Mouse (Mus musculus): Measurements from ENCODE around the gene Khdc3. TPM values are rescaled to one million over a fixed set of nuclear protein-coding genes. Genes with fewer than 3 reads are reported as not detected.

The Khdc3 gene
- polyA plus RNA-seq, 1 experiment, result 2.3 TPM

- Histone ChIP-seq H3K36me3 (ENCODE audit: control insufficient read depth, insufficient read depth, low read length, poor library complexity, severe bottlenecking) (peaks cover 63% of the 10 kb centered on the region), H3K9me3 (replicated peaks; ENCODE audit: control insufficient read depth, insufficient read depth, low read length, poor library complexity, severe bottlenecking) (no peaks in the 10 kb centered on the region), H3K4me1 (ENCODE audit: control insufficient read depth, insufficient read depth, low read length) (no peaks in the 10 kb centered on the region), H3K27ac (ENCODE audit: insufficient read depth, low read length) (no peak overlapping the region), H3K27me3 (ENCODE audit: control insufficient read depth, insufficient read depth, low read length, poor library complexity, severe bottlenecking) (no peaks in the 10 kb centered on the region), H3K4me3 (ENCODE audit: low read depth, low read length) (no peak overlapping the region), H3K9ac (ENCODE audit: low read depth, poor library complexity, severe bottlenecking) (no peak overlapping the region)
- TF ChIP-seq CTCF (IDR thresholded peaks at IDR 0.05; ENCODE audit: low read depth, low read length), result peak; percentile 48
- no peak for TF ChIP-seq EP300 (IDR thresholded peaks at IDR 0.05; ENCODE audit: insufficient read depth, low read depth, low read length)
- TF ChIP-seq POLR2A (IDR thresholded peaks at IDR 0.05; ENCODE audit: insufficient read depth, low read length), result no peak
These were observed 20.1 kb downstream of the Khdc3 start for GRCm38 (mm10) chr9:73121735-73122134.

DNA sequence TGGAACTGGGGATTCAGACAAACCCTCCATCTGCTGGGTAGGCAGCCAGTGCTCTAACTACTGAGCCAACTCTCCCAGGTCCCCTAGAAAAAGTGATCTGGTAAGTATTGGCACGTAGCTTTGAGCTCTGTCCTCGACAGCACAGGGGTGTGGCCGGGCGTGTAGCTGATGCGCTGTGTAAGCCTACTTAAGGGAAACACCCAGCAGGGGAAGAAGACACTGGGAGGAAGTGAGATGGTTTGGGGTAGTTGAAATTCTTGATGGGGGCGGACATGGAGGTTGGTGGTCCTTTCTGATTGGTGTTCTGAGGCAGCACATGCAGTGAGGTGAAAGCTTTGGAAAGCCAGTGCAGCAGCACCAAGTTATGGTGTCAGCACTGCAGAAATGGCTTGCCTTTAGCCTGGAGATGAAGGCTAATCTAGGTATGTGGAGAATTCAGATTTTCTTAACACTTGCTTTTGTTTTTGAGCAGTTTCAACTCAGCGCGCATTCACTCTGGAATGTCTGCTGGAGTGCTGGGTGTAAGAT lies 23.5 kb downstream of the Khdc3 start:
- peaks cover 56% of the 10 kb centered on the region for H3K36me3 ChIP-seq (ENCODE audit: control insufficient read depth, insufficient read depth, low read length, poor library complexity, severe bottlenecking)
- no peaks in the 10 kb centered on the region for H3K9me3 ChIP-seq (replicated peaks; ENCODE audit: control insufficient read depth, insufficient read depth, low read length, poor library complexity, severe bottlenecking)
- no peak overlapping the region for H3K27ac ChIP-seq (ENCODE audit: insufficient read depth, low read length)
- TF ChIP-seq POLR2A (IDR thresholded peaks at IDR 0.05; ENCODE audit: insufficient read depth, low read length) (no peak), EP300 (IDR thresholded peaks at IDR 0.05; ENCODE audit: insufficient read depth, low read depth, low read length) (no peak), CTCF (IDR thresholded peaks at IDR 0.05; ENCODE audit: low read depth, low read length) (no peak)
- H3K4me3 ChIP-seq (ENCODE audit: low read depth, low read length), result no peak overlapping the region
- no peaks in the 10 kb centered on the region for H3K4me1 ChIP-seq (ENCODE audit: control insufficient read depth, insufficient read depth, low read length)
- no peak overlapping the region for H3K9ac ChIP-seq (ENCODE audit: low read depth, poor library complexity, severe bottlenecking)
- H3K27me3 ChIP-seq (ENCODE audit: control insufficient read depth, insufficient read depth, low read length, poor library complexity, severe bottlenecking), result no peaks in the 10 kb centered on the region

DNA sequence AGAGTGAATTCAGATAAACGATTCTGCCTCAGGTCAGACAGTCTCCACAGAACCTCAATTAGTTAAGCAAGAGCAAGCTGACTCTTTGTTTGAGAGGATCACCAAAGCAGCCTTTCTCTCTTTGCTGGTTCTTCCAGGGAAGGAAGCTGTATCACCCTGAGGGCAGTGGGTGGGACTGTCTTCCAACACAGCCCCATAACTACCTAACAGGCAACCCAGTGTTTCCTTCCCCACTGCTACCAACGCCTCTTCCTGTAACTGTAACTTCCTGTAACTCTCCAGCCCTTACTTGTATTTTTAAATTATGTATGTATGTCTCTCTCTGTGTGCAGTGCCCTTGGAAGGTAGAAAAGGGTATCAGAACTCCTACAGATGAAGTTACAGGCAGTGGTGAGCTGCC lies 25.8 kb downstream of the Khdc3 start:
- H3K27me3 ChIP-seq (ENCODE audit: control insufficient read depth, insufficient read depth, low read length, poor library complexity, severe bottlenecking), result no peaks in the 10 kb centered on the region
- no peak overlapping the region for H3K4me3 ChIP-seq (ENCODE audit: low read depth, low read length)
- H3K27ac ChIP-seq (ENCODE audit: insufficient read depth, low read length), result no peak overlapping the region
- H3K4me1 ChIP-seq (ENCODE audit: control insufficient read depth, insufficient read depth, low read length), result no peaks in the 10 kb centered on the region
- H3K9me3 ChIP-seq (replicated peaks; ENCODE audit: control insufficient read depth, insufficient read depth, low read length, poor library complexity, severe bottlenecking), result no peaks in the 10 kb centered on the region
- TF ChIP-seq CTCF (IDR thresholded peaks at IDR 0.05; ENCODE audit: low read depth, low read length), result no peak
- TF ChIP-seq POLR2A (IDR thresholded peaks at IDR 0.05; ENCODE audit: insufficient read depth, low read length), result no peak
- no peak for TF ChIP-seq EP300 (IDR thresholded peaks at IDR 0.05; ENCODE audit: insufficient read depth, low read depth, low read length)
- peaks cover 37% of the 10 kb centered on the region for H3K36me3 ChIP-seq (ENCODE audit: control insufficient read depth, insufficient read depth, low read length, poor library complexity, severe bottlenecking)
- no peak overlapping the region for H3K9ac ChIP-seq (ENCODE audit: low read depth, poor library complexity, severe bottlenecking)

DNA sequence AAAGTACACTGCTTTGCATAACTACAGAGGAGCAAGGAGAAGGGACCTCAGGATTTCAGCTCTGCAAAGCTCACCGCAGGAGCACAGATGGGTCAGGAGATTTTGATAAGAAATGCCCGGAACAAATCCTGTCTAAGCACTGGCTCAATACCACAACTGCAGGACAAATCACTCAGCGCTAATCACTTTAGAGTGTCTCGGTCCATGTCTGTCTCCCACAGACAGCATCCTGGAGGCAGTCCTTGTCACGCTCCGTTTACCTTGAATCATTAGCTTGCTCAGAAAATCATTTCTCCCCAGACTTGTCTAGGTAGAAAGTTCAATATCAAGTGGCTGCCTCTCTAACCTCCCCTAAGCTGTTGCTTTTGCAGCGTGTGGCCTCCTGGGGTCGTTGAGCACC lies 28.2 kb downstream of the Khdc3 start:
- Histone ChIP-seq H3K27me3 (ENCODE audit: control insufficient read depth, insufficient read depth, low read length, poor library complexity, severe bottlenecking) (no peaks in the 10 kb centered on the region), H3K4me3 (ENCODE audit: low read depth, low read length) (no peak overlapping the region), H3K4me1 (ENCODE audit: control insufficient read depth, insufficient read depth, low read length) (no peaks in the 10 kb centered on the region), H3K9me3 (replicated peaks; ENCODE audit: control insufficient read depth, insufficient read depth, low read length, poor library complexity, severe bottlenecking) (no peaks in the 10 kb centered on the region), H3K36me3 (ENCODE audit: control insufficient read depth, insufficient read depth, low read length, poor library complexity, severe bottlenecking) (peaks cover 24% of the 10 kb centered on the region), H3K9ac (ENCODE audit: low read depth, poor library complexity, severe bottlenecking) (no peak overlapping the region), H3K27ac (ENCODE audit: insufficient read depth, low read length) (no peak overlapping the region)
- TF ChIP-seq POLR2A (IDR thresholded peaks at IDR 0.05; ENCODE audit: insufficient read depth, low read length) (no peak), CTCF (IDR thresholded peaks at IDR 0.05; ENCODE audit: low read depth, low read length) (no peak), EP300 (IDR thresholded peaks at IDR 0.05; ENCODE audit: insufficient read depth, low read depth, low read length) (no peak)

DNA sequence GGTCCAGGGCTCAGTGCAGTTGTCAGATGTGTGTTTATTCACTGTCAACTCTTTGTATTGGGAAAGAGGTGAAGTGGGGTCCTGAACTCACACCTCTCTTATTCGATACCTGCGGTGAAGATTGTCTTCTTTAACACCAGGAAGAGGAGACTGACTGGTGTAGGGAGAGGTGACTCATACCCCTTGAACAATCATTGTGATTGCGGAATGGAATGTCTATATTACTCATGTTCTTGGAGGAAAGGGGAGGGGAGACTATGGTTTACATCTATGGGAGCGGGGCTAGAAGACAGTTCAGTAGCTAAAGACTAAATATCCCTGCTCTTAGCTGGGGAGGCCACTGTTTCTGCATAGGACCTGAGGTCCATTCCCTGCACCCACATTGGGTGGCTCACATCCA lies 28.9 kb downstream of the Khdc3 start:
- H3K27me3 ChIP-seq (ENCODE audit: control insufficient read depth, insufficient read depth, low read length, poor library complexity, severe bottlenecking), result no peaks in the 10 kb centered on the region
- H3K4me3 ChIP-seq (ENCODE audit: low read depth, low read length), result no peak overlapping the region
- no peaks in the 10 kb centered on the region for H3K9me3 ChIP-seq (replicated peaks; ENCODE audit: control insufficient read depth, insufficient read depth, low read length, poor library complexity, severe bottlenecking)
- no peaks in the 10 kb centered on the region for H3K4me1 ChIP-seq (ENCODE audit: control insufficient read depth, insufficient read depth, low read length)
- peaks cover 20% of the 10 kb centered on the region for H3K36me3 ChIP-seq (ENCODE audit: control insufficient read depth, insufficient read depth, low read length, poor library complexity, severe bottlenecking)
- no peak overlapping the region for H3K27ac ChIP-seq (ENCODE audit: insufficient read depth, low read length)
- H3K9ac ChIP-seq (ENCODE audit: low read depth, poor library complexity, severe bottlenecking), result no peak overlapping the region
- no peak for TF ChIP-seq POLR2A (IDR thresholded peaks at IDR 0.05; ENCODE audit: insufficient read depth, low read length)
- TF ChIP-seq CTCF (IDR thresholded peaks at IDR 0.05; ENCODE audit: low read depth, low read length), result no peak
- no peak for TF ChIP-seq EP300 (IDR thresholded peaks at IDR 0.05; ENCODE audit: insufficient read depth, low read depth, low read length)

DNA sequence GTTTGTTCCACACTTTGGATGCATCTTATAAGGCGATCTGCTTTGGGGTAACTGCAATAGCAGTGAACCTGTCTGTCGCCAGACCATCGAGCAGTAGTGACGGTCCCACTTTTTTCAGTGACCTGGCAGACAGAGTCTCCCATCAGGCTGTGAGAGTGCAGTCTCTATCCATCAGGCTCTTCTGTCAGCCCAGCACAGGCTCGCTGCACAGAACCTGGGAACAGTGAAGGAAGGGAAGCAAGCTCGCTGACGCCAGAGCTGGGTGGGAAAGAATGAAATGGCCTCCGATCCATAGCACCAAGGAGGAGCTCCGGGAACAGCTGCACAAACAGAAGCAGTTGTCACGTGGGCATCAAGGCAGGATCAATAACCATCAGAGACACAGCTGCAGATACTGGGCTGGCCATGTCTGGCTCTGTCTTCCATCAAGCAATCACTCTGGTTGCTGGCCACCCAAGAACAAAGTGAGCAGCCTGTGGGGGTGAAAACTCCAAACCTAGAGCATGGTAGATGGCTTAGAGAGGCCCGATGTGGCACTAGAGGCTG lies 35.8 kb downstream of the Khdc3 start:
- Histone ChIP-seq H3K27ac (ENCODE audit: insufficient read depth, low read length) (no peak overlapping the region), H3K9ac (ENCODE audit: low read depth, poor library complexity, severe bottlenecking) (no peak overlapping the region), H3K9me3 (replicated peaks; ENCODE audit: control insufficient read depth, insufficient read depth, low read length, poor library complexity, severe bottlenecking) (no peaks in the 10 kb centered on the region), H3K4me3 (ENCODE audit: low read depth, low read length) (no peak overlapping the region), H3K36me3 (ENCODE audit: control insufficient read depth, insufficient read depth, low read length, poor library complexity, severe bottlenecking) (no peaks in the 10 kb centered on the region), H3K27me3 (ENCODE audit: control insufficient read depth, insufficient read depth, low read length, poor library complexity, severe bottlenecking) (no peaks in the 10 kb centered on the region), H3K4me1 (ENCODE audit: control insufficient read depth, insufficient read depth, low read length) (no peaks in the 10 kb centered on the region)
- TF ChIP-seq POLR2A (IDR thresholded peaks at IDR 0.05; ENCODE audit: insufficient read depth, low read length), result no peak
- no peak for TF ChIP-seq CTCF (IDR thresholded peaks at IDR 0.05; ENCODE audit: low read depth, low read length)
- no peak for TF ChIP-seq EP300 (IDR thresholded peaks at IDR 0.05; ENCODE audit: insufficient read depth, low read depth, low read length)

Other genes starting within 250 kb of the Khdc3 start
- gene Pygo1, start 176.2 kb upstream of the Khdc3 start, polyA plus RNA-seq (2011; ENCODE audit: insufficient read depth, insufficient read length, low read depth, missing spikeins), result 1.2 and 1.3 TPM in 2 replicates
- gene Dyx1c1, start 143.1 kb upstream of the Khdc3 start, polyA plus RNA-seq (2011; ENCODE audit: insufficient read depth, insufficient read length, low read depth, missing spikeins), result 2.3 and 2.4 TPM in 2 replicates
- not detected in 2 replicates for gene Gm44503, start 143.0 kb upstream of the Khdc3 start, polyA plus RNA-seq (2011; ENCODE audit: insufficient read depth, insufficient read length, low read depth, missing spikeins)
- gene Ccpg1os, start 116.5 kb upstream of the Khdc3 start, polyA plus RNA-seq (2011; ENCODE audit: insufficient read depth, insufficient read length, low read depth, missing spikeins), result 13.0 and 15.4 TPM in 2 replicates
- gene Ccpg1, start 116.4 kb upstream of the Khdc3 start, polyA plus RNA-seq (2011; ENCODE audit: insufficient read depth, insufficient read length, low read depth, missing spikeins), result 41.5 and 41.9 TPM in 2 replicates
- 28.9 and 30.0 TPM in 2 replicates for gene Pigb, start 61.5 kb upstream of the Khdc3 start, polyA plus RNA-seq (2011; ENCODE audit: insufficient read depth, insufficient read length, low read depth, missing spikeins)
- 16.1 and 18.2 TPM in 2 replicates for gene Rab27a, start 57.0 kb upstream of the Khdc3 start, polyA plus RNA-seq (2011; ENCODE audit: insufficient read depth, insufficient read length, low read depth, missing spikeins)
- not detected in 2 replicates for gene Gm20509, start 634 bp downstream of the Khdc3 start, polyA plus RNA-seq (2011; ENCODE audit: insufficient read depth, insufficient read length, low read depth, missing spikeins)
- 144 and 146 TPM in 2 replicates for gene Rsl24d1, start 11.6 kb downstream of the Khdc3 start, polyA plus RNA-seq (2011; ENCODE audit: insufficient read depth, insufficient read length, low read depth, missing spikeins)